Mouse (Mus musculus): ENCODE results near the gene Gm20696. TPM values are rescaled to one million over a fixed set of nuclear protein-coding genes. Genes with fewer than 3 reads are reported as not detected.

The Gm20696 gene
- polyA plus RNA-seq, 1 experiment from 2014 or later: 3.0 TPM

GRCm38 (mm10) chr6:99338174-99338573, 328.4 kb downstream of the Gm20696 start:
- WGBS: 64% methylated on average over 3 of the region's 3 CpGs
- Histone ChIP-seq H3K9ac (replicated peaks; ENCODE audit: low read depth, low read length) (no peak overlapping the region), H3K9me3 (ENCODE audit: control insufficient read depth, low read length) (no peaks in the 10 kb centered on the region), H3K36me3 (ENCODE audit: control insufficient read depth, insufficient read depth, low read length) (no peaks in the 10 kb centered on the region), H3K4me2 (ENCODE audit: low read depth, low read length) (no peak overlapping the region), H3K4me1 (ENCODE audit: control insufficient read depth, insufficient read depth, low read length) (peaks cover 7% of the 10 kb centered on the region; the same call in 1 of the 2 replicates), H3K27ac (ENCODE audit: low read depth, low read length) (no peak overlapping the region), H3K4me3 (ENCODE audit: low read depth, low read length) (no peak overlapping the region), H3K27me3 (ENCODE audit: control insufficient read depth, insufficient read depth, low read length) (no peaks in the 10 kb centered on the region)
- no peak for ATAC-seq (ENCODE audit: low read depth)

DNA sequence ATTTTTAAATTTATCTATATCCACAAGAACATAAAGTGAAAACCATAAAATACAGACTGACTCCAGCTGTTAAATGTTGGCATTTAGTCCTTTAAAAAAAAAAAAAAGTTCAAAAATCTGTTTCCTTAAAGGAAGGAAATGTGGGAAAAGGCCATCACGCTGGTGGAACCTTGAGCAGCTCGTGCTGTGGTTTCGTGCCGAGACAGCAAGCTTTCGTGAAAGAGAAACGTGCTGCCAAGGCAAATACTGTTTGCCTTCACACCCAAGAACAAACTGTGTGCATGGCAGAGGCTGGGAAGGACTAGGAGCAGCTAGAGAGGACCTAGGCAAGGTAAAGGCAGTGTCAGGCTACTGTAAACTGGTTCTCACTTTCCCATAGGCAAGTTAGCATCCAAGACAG, 329.0 kb downstream of the Gm20696 start:
- WGBS: 64% methylated on average over 6 of the region's 6 CpGs
- H3K4me3 ChIP-seq (ENCODE audit: low read depth, low read length): no peak overlapping the region

GRCm38 (mm10) chr6:99336191-99336590, 330.4 kb downstream of the Gm20696 start:
- ATAC-seq (ENCODE audit: low read depth): no peak
- 16% methylated on average over 5 of the region's 5 CpGs for WGBS
- H3K4me1 ChIP-seq (ENCODE audit: control insufficient read depth, insufficient read depth, low read length): peaks cover 7% of the 10 kb centered on the region; the same call in 1 of the 2 replicates

More for the DNA sequence above, 329.0 kb downstream of the Gm20696 start:
- Histone ChIP-seq H3K4me1 (ENCODE audit: control insufficient read depth, insufficient read depth, low read length) (peaks cover 7% of the 10 kb centered on the region; the same call in 1 of the 2 replicates), H3K9ac (replicated peaks; ENCODE audit: low read depth, low read length) (no peak overlapping the region), H3K4me2 (ENCODE audit: low read depth, low read length) (no peak overlapping the region), H3K27ac (ENCODE audit: low read depth, low read length) (no peak overlapping the region), H3K27me3 (ENCODE audit: control insufficient read depth, insufficient read depth, low read length) (no peaks in the 10 kb centered on the region), H3K9me3 (ENCODE audit: control insufficient read depth, low read length) (no peaks in the 10 kb centered on the region), H3K36me3 (ENCODE audit: control insufficient read depth, insufficient read depth, low read length) (no peaks in the 10 kb centered on the region)
- ATAC-seq (ENCODE audit: low read depth): no peak

GRCm38 (mm10) chr6:99335174-99335830, 331.3 kb downstream of the Gm20696 start:
- ATAC-seq (ENCODE audit: low read depth): no peak
- Histone ChIP-seq H3K27me3 (ENCODE audit: control insufficient read depth, insufficient read depth, low read length) (no peaks in the 10 kb centered on the region), H3K9me3 (ENCODE audit: control insufficient read depth, low read length) (no peaks in the 10 kb centered on the region), H3K4me1 (ENCODE audit: control insufficient read depth, insufficient read depth, low read length) (peaks cover 7% of the 10 kb centered on the region; the same call in 1 of the 2 replicates), H3K9ac (replicated peaks; ENCODE audit: low read depth, low read length) (no peak overlapping the region), H3K4me2 (ENCODE audit: low read depth, low read length) (no peak overlapping the region), H3K27ac (ENCODE audit: low read depth, low read length) (no peak overlapping the region), H3K36me3 (ENCODE audit: control insufficient read depth, insufficient read depth, low read length) (no peaks in the 10 kb centered on the region), H3K4me3 (ENCODE audit: low read depth, low read length) (no peak overlapping the region)
- WGBS: 30% methylated on average over 13 of the region's 13 CpGs

More at GRCm38 (mm10) chr6:99336191-99336590, 330.4 kb downstream of the Gm20696 start:
- Histone ChIP-seq H3K27me3 (ENCODE audit: control insufficient read depth, insufficient read depth, low read length) (no peaks in the 10 kb centered on the region), H3K36me3 (ENCODE audit: control insufficient read depth, insufficient read depth, low read length) (no peaks in the 10 kb centered on the region), H3K9ac (replicated peaks; ENCODE audit: low read depth, low read length) (no peak overlapping the region), H3K4me2 (ENCODE audit: low read depth, low read length) (no peak overlapping the region), H3K4me3 (ENCODE audit: low read depth, low read length) (no peak overlapping the region), H3K27ac (ENCODE audit: low read depth, low read length) (no peak overlapping the region), H3K9me3 (ENCODE audit: control insufficient read depth, low read length) (no peaks in the 10 kb centered on the region)

GRCm38 (mm10) chr6:99334255-99334654, 332.3 kb downstream of the Gm20696 start:
- 98% methylated on average over 3 of the region's 3 CpGs for WGBS
- Histone ChIP-seq H3K4me1 (ENCODE audit: control insufficient read depth, insufficient read depth, low read length) (peaks cover 5% of the 10 kb centered on the region; the same call in 1 of the 2 replicates), H3K27me3 (ENCODE audit: control insufficient read depth, insufficient read depth, low read length) (no peaks in the 10 kb centered on the region), H3K9ac (replicated peaks; ENCODE audit: low read depth, low read length) (no peak overlapping the region), H3K9me3 (ENCODE audit: control insufficient read depth, low read length) (no peaks in the 10 kb centered on the region), H3K27ac (ENCODE audit: low read depth, low read length) (no peak overlapping the region), H3K4me3 (ENCODE audit: low read depth, low read length) (no peak overlapping the region), H3K4me2 (ENCODE audit: low read depth, low read length) (no peak overlapping the region), H3K36me3 (ENCODE audit: control insufficient read depth, insufficient read depth, low read length) (no peaks in the 10 kb centered on the region)
- ATAC-seq (ENCODE audit: low read depth): no peak

- WGBS: 84% methylated on average over 5 of the region's 5 CpGs
- Histone ChIP-seq H3K36me3 (ENCODE audit: control insufficient read depth, insufficient read depth, low read length) (no peaks in the 10 kb centered on the region), H3K9me3 (ENCODE audit: control insufficient read depth, low read length) (no peaks in the 10 kb centered on the region), H3K4me1 (ENCODE audit: control insufficient read depth, insufficient read depth, low read length) (peaks cover 3% of the 10 kb centered on the region; the same call in 1 of the 2 replicates), H3K27ac (ENCODE audit: low read depth, low read length) (no peak overlapping the region), H3K4me2 (ENCODE audit: low read depth, low read length) (no peak overlapping the region), H3K9ac (replicated peaks; ENCODE audit: low read depth, low read length) (no peak overlapping the region), H3K4me3 (ENCODE audit: low read depth, low read length) (no peak overlapping the region), H3K27me3 (ENCODE audit: control insufficient read depth, insufficient read depth, low read length) (no peaks in the 10 kb centered on the region)
- ATAC-seq (ENCODE audit: low read depth): no peak
Measured at GRCm38 (mm10) chr6:99333127-99333526, 333.5 kb downstream of the Gm20696 start.

- Histone ChIP-seq H3K9ac (replicated peaks; ENCODE audit: low read depth, low read length) (no peak overlapping the region), H3K9me3 (ENCODE audit: control insufficient read depth, low read length) (no peaks in the 10 kb centered on the region), H3K4me3 (ENCODE audit: low read depth, low read length) (no peak overlapping the region), H3K4me2 (ENCODE audit: low read depth, low read length) (no peak overlapping the region), H3K27ac (ENCODE audit: low read depth, low read length) (no peak overlapping the region), H3K4me1 (ENCODE audit: control insufficient read depth, insufficient read depth, low read length) (no peaks in the 10 kb centered on the region), H3K36me3 (ENCODE audit: control insufficient read depth, insufficient read depth, low read length) (no peaks in the 10 kb centered on the region), H3K27me3 (ENCODE audit: control insufficient read depth, insufficient read depth, low read length) (no peaks in the 10 kb centered on the region)
- ATAC-seq (ENCODE audit: low read depth): no peak
- 85% methylated on average over 4 of the region's 4 CpGs for WGBS
Measured at GRCm38 (mm10) chr6:99330169-99330568, 336.4 kb downstream of the Gm20696 start.

DNA sequence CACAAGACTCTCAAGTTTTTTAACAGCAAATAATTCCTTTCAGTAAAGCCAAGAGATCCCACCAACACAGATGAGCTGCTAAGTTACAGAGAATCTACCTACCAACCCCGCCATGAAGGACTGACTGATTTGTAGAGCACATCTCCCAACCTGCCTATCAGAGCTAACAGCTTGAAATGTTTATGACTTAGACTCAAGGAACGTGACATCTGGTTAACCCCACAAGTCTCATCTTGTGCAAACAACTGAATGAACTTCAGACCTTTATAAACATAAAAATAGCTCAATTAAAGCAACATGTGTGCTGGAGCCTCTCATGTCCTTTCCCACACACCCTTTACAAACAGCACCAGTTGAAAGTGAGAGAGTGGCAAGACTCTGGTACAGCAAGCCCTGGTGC, 338.0 kb downstream of the Gm20696 start:
- H3K9ac ChIP-seq (replicated peaks; ENCODE audit: low read depth, low read length): no peak overlapping the region
- H3K27ac ChIP-seq (ENCODE audit: low read depth, low read length): no peak overlapping the region
- no peaks in the 10 kb centered on the region for H3K4me1 ChIP-seq (ENCODE audit: control insufficient read depth, insufficient read depth, low read length)
- no peak for ATAC-seq (ENCODE audit: low read depth)
- no peak overlapping the region for H3K4me2 ChIP-seq (ENCODE audit: low read depth, low read length)
- no peak overlapping the region for H3K4me3 ChIP-seq (ENCODE audit: low read depth, low read length)
- 67% methylated on average over 2 of the region's 2 CpGs for WGBS
- no peaks in the 10 kb centered on the region for H3K36me3 ChIP-seq (ENCODE audit: control insufficient read depth, insufficient read depth, low read length)
- no peaks in the 10 kb centered on the region for H3K27me3 ChIP-seq (ENCODE audit: control insufficient read depth, insufficient read depth, low read length)
- no peaks in the 10 kb centered on the region for H3K9me3 ChIP-seq (ENCODE audit: control insufficient read depth, low read length)

DNA sequence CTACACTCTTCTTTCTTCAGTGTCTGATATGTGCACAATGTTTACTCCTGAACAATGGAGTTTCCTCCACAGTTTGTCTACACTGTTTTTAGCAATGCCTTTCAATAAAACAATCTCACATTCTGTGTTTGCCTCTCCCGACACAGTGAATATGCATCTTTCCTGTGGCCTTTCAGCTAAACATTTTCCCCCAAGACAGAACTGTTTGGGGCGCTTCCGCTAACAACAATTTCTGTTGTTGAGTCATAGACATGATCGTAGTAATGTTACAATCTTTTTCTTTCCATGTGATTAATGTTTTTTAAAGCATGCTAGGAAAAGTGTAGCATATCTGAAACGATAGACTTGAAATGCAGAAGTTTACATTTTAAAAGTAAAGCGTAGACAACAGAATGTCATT, 338.5 kb downstream of the Gm20696 start:
- Histone ChIP-seq H3K9ac (replicated peaks; ENCODE audit: low read depth, low read length) (no peak overlapping the region), H3K4me3 (ENCODE audit: low read depth, low read length) (no peak overlapping the region), H3K27me3 (ENCODE audit: control insufficient read depth, insufficient read depth, low read length) (no peaks in the 10 kb centered on the region), H3K4me2 (ENCODE audit: low read depth, low read length) (no peak overlapping the region), H3K9me3 (ENCODE audit: control insufficient read depth, low read length) (no peaks in the 10 kb centered on the region), H3K4me1 (ENCODE audit: control insufficient read depth, insufficient read depth, low read length) (no peaks in the 10 kb centered on the region), H3K36me3 (ENCODE audit: control insufficient read depth, insufficient read depth, low read length) (no peaks in the 10 kb centered on the region), H3K27ac (ENCODE audit: low read depth, low read length) (no peak overlapping the region)
- ATAC-seq (ENCODE audit: low read depth): no peak
- WGBS: 89% methylated on average over 6 of the region's 6 CpGs
